Mouse (Mus musculus) forebrain, embryonic 15.5 days (tissue): ENCODE results near the gene Gpnmb. TPM values are rescaled to one million over a fixed set of nuclear protein-coding genes. Genes with fewer than 3 reads are reported as not detected.

Experiments
- ATAC-seq: fragments of 200-750 bp; cut with Nextera tagmentation; replicated peaks from 2 replicates; pipeline ENCODE4 v1.8.0; 2017; ENCODE audit warnings: mild to moderate bottlenecking, moderate TSS enrichment, moderate library complexity
- H3K27ac ChIP-seq: fragments of 300-500 bp; sonication (generic); replicated peaks from 2 replicates; pipeline ENCODE4 v1.5.1; 2015; ENCODE audit warnings: mild to moderate bottlenecking, inconsistent platforms
- H3K27me3 ChIP-seq: fragments of 300-500 bp; sonication (generic); 2 replicates; pipeline ENCODE4 v1.6.1; 2015; ENCODE audit warnings: inconsistent platforms
- H3K36me3 ChIP-seq: fragments of 300-500 bp; sonication (generic); 2 replicates; pipeline ENCODE4 v1.6.1; 2015; ENCODE audit warnings: mild to moderate bottlenecking, inconsistent platforms
- H3K4me1 ChIP-seq: fragments of 300-500 bp; sonication (generic); 2 replicates; pipeline ENCODE4 v1.6.1; 2015; ENCODE audit warnings: inconsistent platforms
- H3K4me2 ChIP-seq: fragments of 300-500 bp; sonication (generic); replicated peaks from 2 replicates; pipeline ENCODE4 v1.6.1; 2015; ENCODE audit warnings: mild to moderate bottlenecking, inconsistent platforms
- H3K4me3 ChIP-seq: fragments of 300-500 bp; sonication (generic); 2 replicates; pipeline ENCODE4 v1.5.1; 2015; ENCODE audit warnings: mild to moderate bottlenecking, inconsistent platforms
- H3K9ac ChIP-seq: fragments of 300-500 bp; sonication (generic); replicated peaks from 2 replicates; pipeline ENCODE4 v1.6.1; 2015; ENCODE audit warnings: mild to moderate bottlenecking, inconsistent platforms
- H3K9me3 ChIP-seq: fragments of 300-500 bp; sonication (generic); 2 replicates; pipeline ENCODE4 v1.6.1; 2016; ENCODE audit warnings: inconsistent platforms
- WGBS: fragments of 180-500 bp; shearing (Covaris S2); methylation state at CpG from one replicate; pipeline ENCODE4 v1.1.7; 2015; ENCODE audit warnings: mixed read lengths; 5-methylcytosine and 5-hydroxymethylcytosine counted together
- polyA plus RNA-seq: library from polyadenylated mRNA; unstranded; fragments of >200 nt; fragmentation: Nextera tagmentation; extraction: Ambion mirVana; gene quantifications from 2 replicates; pipeline ENCODE4 v1.2.1, GENCODE M21; 2015

Gene Gpnmb
- polyA plus RNA-seq, 1 experiment from 2014 or later: 0.47 TPM

- Histone ChIP-seq H3K36me3 (no peaks in the 10 kb centered on the region), H3K9me3 (no peaks in the 10 kb centered on the region), H3K27ac (no peak overlapping the region), H3K9ac (no peak overlapping the region), H3K4me1 (peaks cover 4% of the 10 kb centered on the region; the same call in 1 of the 2 replicates), H3K4me2 (no peak overlapping the region), H3K27me3 (no peaks in the 10 kb centered on the region), H3K4me3 (no peak overlapping the region)
- no peak for ATAC-seq
- 89% methylated on average over 3 of the region's 3 CpGs for WGBS
These were observed 22.9 kb upstream of the Gpnmb start for GRCm38 (mm10) chr6:49013458-49013857.

GRCm38 (mm10) chr6:49017150-49017549 lies 19.2 kb upstream of the Gpnmb start:
- H3K4me3 ChIP-seq: no peak overlapping the region
- H3K9ac ChIP-seq: no peak overlapping the region
- ATAC-seq: no peak
- H3K27me3 ChIP-seq: peaks cover 4% of the 10 kb centered on the region; the same call in 1 of the 2 replicates
- no peaks in the 10 kb centered on the region for H3K9me3 ChIP-seq
- WGBS: 71% methylated on average over 12 of the region's 12 CpGs
- no peak overlapping the region for H3K27ac ChIP-seq
- peaks cover 13% of the 10 kb centered on the region for H3K4me1 ChIP-seq
- H3K36me3 ChIP-seq: no peaks in the 10 kb centered on the region
- no peak overlapping the region for H3K4me2 ChIP-seq

GRCm38 (mm10) chr6:49019341-49019740 lies 17.0 kb upstream of the Gpnmb start:
- Histone ChIP-seq H3K36me3 (no peaks in the 10 kb centered on the region), H3K9ac (no peak overlapping the region), H3K9me3 (no peaks in the 10 kb centered on the region), H3K4me2 (no peak overlapping the region), H3K27ac (no peak overlapping the region), H3K27me3 (peaks cover 4% of the 10 kb centered on the region), H3K4me1 (peaks cover 13% of the 10 kb centered on the region), H3K4me3 (no peak overlapping the region)
- WGBS: 79% methylated on average over 1 of the region's 1 CpGs
- ATAC-seq: no peak

GRCm38 (mm10) chr6:49021141-49022012 lies 15.0 kb upstream of the Gpnmb start:
- no peak overlapping the region for H3K27ac ChIP-seq
- H3K4me3 ChIP-seq: no peak overlapping the region
- H3K4me2 ChIP-seq: no peak overlapping the region
- H3K4me1 ChIP-seq: peaks cover 13% of the 10 kb centered on the region
- H3K27me3 ChIP-seq: peaks cover 4% of the 10 kb centered on the region
- no peaks in the 10 kb centered on the region for H3K9me3 ChIP-seq
- H3K36me3 ChIP-seq: no peaks in the 10 kb centered on the region
- H3K9ac ChIP-seq: no peak overlapping the region
- WGBS: 11% methylated on average over 14 of the region's 14 CpGs
- peak; percentile 97 for ATAC-seq

- H3K4me1 ChIP-seq: peaks cover 13% of the 10 kb centered on the region
- no peaks in the 10 kb centered on the region for H3K9me3 ChIP-seq
- peaks cover 4% of the 10 kb centered on the region for H3K27me3 ChIP-seq
- no peak overlapping the region for H3K4me3 ChIP-seq
- 71% methylated on average over 2 of the region's 2 CpGs for WGBS
- H3K36me3 ChIP-seq: no peaks in the 10 kb centered on the region
- H3K9ac ChIP-seq: no peak overlapping the region
- no peak overlapping the region for H3K27ac ChIP-seq
- no peak overlapping the region for H3K4me2 ChIP-seq
- ATAC-seq: no peak
These were observed 14.0 kb upstream of the Gpnmb start for GRCm38 (mm10) chr6:49022384-49022783.

GRCm38 (mm10) chr6:49023315-49023714 lies 13.0 kb upstream of the Gpnmb start:
- ATAC-seq: no peak
- Histone ChIP-seq H3K27ac (no peak overlapping the region), H3K4me3 (no peak overlapping the region), H3K9me3 (no peaks in the 10 kb centered on the region), H3K9ac (no peak overlapping the region), H3K4me1 (peaks cover 13% of the 10 kb centered on the region), H3K4me2 (no peak overlapping the region), H3K36me3 (no peaks in the 10 kb centered on the region), H3K27me3 (peaks cover 4% of the 10 kb centered on the region)
- WGBS: 87% methylated on average over 10 of the region's 10 CpGs

GRCm38 (mm10) chr6:49025290-49025689 lies 11.1 kb upstream of the Gpnmb start:
- Histone ChIP-seq H3K9me3 (no peaks in the 10 kb centered on the region), H3K27me3 (no peaks in the 10 kb centered on the region; the same call in none of the 2 replicates), H3K4me3 (no peak overlapping the region), H3K4me2 (no peak overlapping the region), H3K36me3 (no peaks in the 10 kb centered on the region), H3K4me1 (peaks cover 13% of the 10 kb centered on the region), H3K27ac (no peak overlapping the region), H3K9ac (no peak overlapping the region)
- ATAC-seq: no peak
- 59% methylated on average over 7 of the region's 7 CpGs for WGBS

GRCm38 (mm10) chr6:49026496-49026895 lies 9.8 kb upstream of the Gpnmb start:
- H3K4me2 ChIP-seq: no peak overlapping the region
- H3K4me1 ChIP-seq: peaks cover 4% of the 10 kb centered on the region; the same call in 1 of the 2 replicates
- no peak for ATAC-seq
- no peak overlapping the region for H3K27ac ChIP-seq
- WGBS: 90% methylated on average over 5 of the region's 5 CpGs
- H3K9me3 ChIP-seq: no peaks in the 10 kb centered on the region
- no peaks in the 10 kb centered on the region; the same call in none of the 2 replicates for H3K27me3 ChIP-seq
- H3K4me3 ChIP-seq: no peak overlapping the region
- H3K9ac ChIP-seq: no peak overlapping the region
- no peaks in the 10 kb centered on the region for H3K36me3 ChIP-seq

- no peak overlapping the region for H3K4me2 ChIP-seq
- no peaks in the 10 kb centered on the region for H3K9me3 ChIP-seq
- ATAC-seq: no peak
- no peak overlapping the region for H3K4me3 ChIP-seq
- no peaks in the 10 kb centered on the region for H3K4me1 ChIP-seq
- no peak overlapping the region for H3K27ac ChIP-seq
- H3K27me3 ChIP-seq: peaks cover 4% of the 10 kb centered on the region
- H3K36me3 ChIP-seq: no peaks in the 10 kb centered on the region
- 83% methylated on average over 6 of the region's 6 CpGs for WGBS
- H3K9ac ChIP-seq: no peak overlapping the region
These were observed 8.3 kb upstream of the Gpnmb start for GRCm38 (mm10) chr6:49028019-49028418.

GRCm38 (mm10) chr6:49028708-49029107 lies 7.6 kb upstream of the Gpnmb start:
- H3K36me3 ChIP-seq: no peaks in the 10 kb centered on the region

GRCm38 (mm10) chr6:49031230-49031629 lies 5.1 kb upstream of the Gpnmb start:
- Histone ChIP-seq H3K4me1 (no peaks in the 10 kb centered on the region), H3K36me3 (no peaks in the 10 kb centered on the region), H3K27me3 (0 out of 2 replicates have a peak, but pooled peaks cover 4% of the 10 kb centered on the region), H3K4me2 (no peak overlapping the region), H3K27ac (no peak overlapping the region), H3K9me3 (no peaks in the 10 kb centered on the region), H3K4me3 (no peak overlapping the region), H3K9ac (no peak overlapping the region)
- no peak for ATAC-seq
- WGBS: 93% methylated on average over 4 of the region's 4 CpGs

More at GRCm38 (mm10) chr6:49028708-49029107, 7.6 kb upstream of the Gpnmb start:
- Histone ChIP-seq H3K27ac (no peak overlapping the region), H3K4me2 (no peak overlapping the region), H3K4me3 (no peak overlapping the region), H3K27me3 (peaks cover 4% of the 10 kb centered on the region), H3K4me1 (no peaks in the 10 kb centered on the region), H3K9me3 (no peaks in the 10 kb centered on the region), H3K9ac (no peak overlapping the region)
- WGBS: 82% methylated on average over 3 of the region's 3 CpGs
- ATAC-seq: no peak

- Histone ChIP-seq H3K4me1 (no peaks in the 10 kb centered on the region), H3K27me3 (0 out of 2 replicates have a peak, but pooled peaks cover 4% of the 10 kb centered on the region), H3K36me3 (no peaks in the 10 kb centered on the region), H3K4me3 (no peak overlapping the region), H3K9ac (no peak overlapping the region), H3K9me3 (no peaks in the 10 kb centered on the region), H3K4me2 (no peak overlapping the region), H3K27ac (no peak overlapping the region)
- no peak for ATAC-seq
- 47% methylated on average over 4 of the region's 4 CpGs for WGBS
These were observed 3.6 kb upstream of the Gpnmb start for GRCm38 (mm10) chr6:49032783-49033182.
